Mouse (Mus musculus) adrenal gland, adult 2 months (tissue): ENCODE measurements at regions not wholly inside any gene's neighbourhood (a gene's known extent, or its start where the extent isn't known, plus 50 kb on each side); places are given as distances from the start of the nearest gene placed in this dataset.

Experiments used
- microRNA-seq, 2 experiments: library from miRNA; unstranded; fragments of <30 nt; microRNA quantifications; one replicate each; pipeline ENCODE4 v1.2.0; 2021

Small RNAs in the stretch of these regions (microRNA-seq; reads per million reads assigned to microRNA genes)
- gene Mir30a, result 8,407 to 9,567 reads per million in 2 experiments
- 478 to 531 reads per million in 2 experiments for gene Mir30c-2
